Mouse (Mus musculus): Measurements from ENCODE around the gene Nyap1.
"Not testable (repeated sequence)": the region's sequence is repeated elsewhere in the genome, so short reads cannot be mapped to it uniquely, and the experiment has no call there.

The Nyap1 gene

DNA sequence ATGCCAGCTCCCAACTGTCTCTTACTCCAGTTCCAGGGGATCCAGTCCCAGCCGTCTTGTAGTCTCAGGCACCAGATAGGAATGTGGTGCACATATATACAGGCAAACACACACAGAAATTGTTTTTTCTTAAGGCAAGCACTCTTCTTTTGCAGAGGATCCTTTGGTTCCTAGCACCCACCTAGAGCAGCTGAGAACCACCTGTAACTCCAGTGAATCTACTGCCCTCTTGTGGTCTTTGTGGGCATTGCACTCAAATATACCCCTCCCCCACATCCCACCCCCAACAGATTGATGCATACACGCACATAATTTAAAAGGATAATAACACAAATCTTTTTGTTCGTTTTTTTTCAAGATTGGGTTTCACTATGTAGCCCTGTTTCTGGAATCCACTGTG lies 24.9 kb upstream of the Nyap1 start:
- DNase-seq = no peak

- DNase-seq = no peak
Measured at GRCm38 (mm10) chr5:137764609-137765340, 23.4 kb upstream of the Nyap1 start.

- DNase-seq = peak; percentile 89 to 92
Measured at GRCm38 (mm10) chr5:137759971-137760412, 18.6 kb upstream of the Nyap1 start.

DNA sequence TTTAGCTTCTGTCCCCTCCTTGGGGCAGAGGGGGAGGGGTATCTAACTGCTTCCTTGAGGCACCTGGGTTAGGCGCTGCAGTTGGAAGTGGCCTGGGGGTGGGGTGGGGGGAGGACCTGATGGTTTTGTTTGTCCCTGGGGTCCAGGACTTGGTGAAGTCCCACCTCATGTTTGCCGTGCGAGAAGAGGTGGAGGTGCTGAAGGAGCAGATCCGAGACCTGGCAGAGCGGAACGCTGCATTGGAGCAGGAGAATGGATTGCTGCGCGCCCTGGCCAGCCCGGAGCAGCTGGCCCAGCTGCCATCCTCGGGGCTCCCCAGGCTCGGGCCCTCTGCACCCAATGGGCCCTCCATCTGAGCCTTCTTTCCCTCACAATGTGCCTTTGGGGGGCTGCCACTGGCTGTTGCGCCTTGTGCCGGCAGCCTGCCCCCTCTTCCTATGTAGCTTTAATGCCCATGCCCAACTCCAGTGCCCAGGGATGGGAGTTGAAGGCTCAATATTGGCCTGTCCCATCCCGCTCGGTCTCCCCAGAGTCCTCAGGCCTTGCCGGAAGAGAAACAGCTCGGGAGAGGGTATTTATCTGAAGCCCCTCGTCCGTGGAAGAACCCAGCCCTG lies 17.6 kb upstream of the Nyap1 start:
- no peak for DNase-seq

GRCm38 (mm10) chr5:137757887-137758286 lies 16.5 kb upstream of the Nyap1 start:
- peak in 1 of 2 experiments; percentile 63 for DNase-seq

DNA sequence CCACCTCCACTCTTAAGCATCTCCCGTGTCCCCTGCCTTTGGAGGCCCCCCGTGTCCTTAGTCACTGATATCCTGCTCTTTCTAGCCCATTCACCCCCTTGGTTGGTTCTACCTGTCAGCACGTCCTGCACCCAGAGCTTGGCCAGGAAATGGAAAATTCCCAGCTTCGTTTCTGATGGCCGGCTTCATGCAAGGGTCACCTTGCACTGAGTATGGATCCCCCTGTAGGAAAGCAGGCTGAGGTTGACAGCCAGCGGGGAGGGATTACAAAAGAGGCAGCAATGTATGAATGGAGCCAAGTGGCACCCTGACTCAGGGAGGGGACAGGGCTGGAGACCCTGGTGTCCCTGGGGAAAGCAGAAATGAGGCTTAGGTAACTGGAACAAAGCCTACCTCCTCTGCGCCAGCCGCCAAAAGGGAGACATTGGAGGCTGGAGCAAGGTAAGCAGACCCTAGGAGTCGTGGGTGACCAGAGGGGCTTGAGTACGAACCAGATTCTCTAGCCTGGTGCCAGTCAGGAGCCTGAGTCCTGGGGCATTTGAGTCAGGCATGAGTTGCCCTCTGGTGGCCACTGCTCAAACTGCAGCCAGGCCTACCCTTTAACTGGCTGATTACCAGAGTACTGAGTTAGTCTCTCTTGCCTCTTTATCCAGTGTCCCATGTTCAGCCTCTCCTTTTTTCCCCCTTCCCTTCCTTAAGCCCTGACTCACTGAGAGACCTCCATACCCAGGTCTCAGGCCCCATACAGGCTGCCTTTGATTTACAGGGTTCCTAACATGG lies 15.7 kb upstream of the Nyap1 start:
- DNase-seq = peak; percentile 85 to 90

DNA sequence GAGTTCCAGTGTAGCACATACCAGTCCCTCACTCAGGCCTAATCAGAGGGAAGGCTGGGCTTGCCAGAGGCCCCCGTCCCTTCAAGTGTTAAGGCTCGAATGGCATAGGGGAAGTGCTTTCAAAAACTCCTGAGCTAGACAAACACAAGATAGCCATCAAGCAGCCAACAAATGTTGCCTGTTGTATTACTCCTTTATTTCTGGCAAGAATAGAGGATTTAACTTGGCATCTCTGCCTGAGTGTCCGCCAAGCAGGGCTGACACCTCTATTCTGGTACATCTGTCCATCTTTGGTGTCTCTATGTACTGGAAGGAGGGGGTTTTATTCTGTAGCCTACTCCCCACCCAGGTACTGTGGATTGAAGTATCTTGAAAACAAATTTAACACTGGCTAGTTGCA lies 14.7 kb upstream of the Nyap1 start:
- peak in 1 of 2 experiments; percentile 40 for DNase-seq

- DNase-seq = no peak
Measured at GRCm38 (mm10) chr5:137755425-137755824, 14.0 kb upstream of the Nyap1 start.

DNA sequence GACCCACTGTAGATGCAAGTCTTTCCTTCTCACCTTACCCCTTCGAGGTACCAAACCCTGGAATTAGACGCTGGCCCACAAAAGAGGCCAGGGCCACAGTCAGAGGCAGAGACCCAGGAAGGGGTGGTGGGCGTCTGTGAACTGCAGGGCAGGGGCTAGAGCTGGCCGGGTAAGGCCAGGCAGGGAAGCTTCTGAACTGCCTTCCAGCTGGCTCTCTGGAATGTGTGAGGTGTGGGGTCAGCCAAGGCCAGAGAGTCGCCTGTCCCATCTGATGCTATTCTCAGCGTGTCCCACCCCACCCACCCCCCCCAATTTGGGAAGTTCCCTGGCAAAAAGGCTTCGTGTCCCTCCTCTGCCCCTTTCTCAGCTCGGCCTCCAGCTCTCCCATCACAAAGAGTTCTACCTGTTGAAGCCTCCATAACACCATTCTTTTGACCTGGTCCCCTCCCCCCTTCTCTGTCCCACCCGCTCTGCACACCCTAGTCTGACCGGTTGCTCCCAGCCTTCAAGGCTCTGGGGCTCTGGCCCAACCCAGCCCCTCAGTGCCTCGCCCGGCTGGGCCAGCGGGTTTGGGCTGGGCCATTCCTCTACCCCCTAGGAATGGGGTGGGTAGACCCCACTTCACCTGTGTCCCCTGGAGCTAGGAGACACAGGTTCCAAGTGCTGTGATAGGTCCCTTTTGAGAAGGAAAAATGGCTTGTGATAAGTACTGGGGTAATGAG lies 11.9 kb upstream of the Nyap1 start:
- peak in 1 of 2 experiments; percentile 48 for DNase-seq

GRCm38 (mm10) chr5:137751988-137752387 lies 10.6 kb upstream of the Nyap1 start:
- no peak for DNase-seq

DNA sequence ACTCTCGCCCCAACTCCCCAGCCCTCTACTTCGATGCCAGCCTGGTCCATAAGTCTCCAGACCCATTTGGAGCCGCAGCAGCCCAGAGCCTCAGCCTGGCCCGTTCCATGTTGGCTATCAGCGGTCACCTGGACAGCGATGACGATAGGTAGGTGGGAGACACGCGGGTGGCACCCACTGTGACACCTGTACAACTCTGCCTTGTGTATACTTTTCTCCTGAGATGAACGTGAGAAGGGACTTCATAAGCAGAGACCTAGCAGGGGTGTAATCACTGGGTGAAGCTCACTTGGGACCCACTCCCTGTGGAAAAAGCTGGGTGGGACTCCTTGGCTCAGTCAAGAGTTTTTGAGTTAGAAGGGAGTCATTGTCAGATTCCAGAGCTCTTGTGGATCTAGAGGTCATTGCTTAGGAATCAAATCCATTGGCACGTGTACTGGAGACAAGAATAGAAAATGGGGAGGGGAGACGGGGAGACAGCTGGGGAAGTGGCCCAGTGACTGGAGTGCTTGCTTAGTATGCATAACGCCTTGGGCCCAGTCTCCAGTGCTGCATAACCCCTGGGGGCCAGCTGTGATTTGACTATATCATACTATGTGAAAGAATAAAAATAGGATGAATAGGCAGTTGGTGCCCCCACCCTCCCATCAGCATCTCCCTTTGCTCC lies 9.9 kb upstream of the Nyap1 start:
- DNase-seq = no peak

GRCm38 (mm10) chr5:137750212-137750611 lies 8.8 kb upstream of the Nyap1 start:
- not testable (repeated sequence) for DNase-seq

DNA sequence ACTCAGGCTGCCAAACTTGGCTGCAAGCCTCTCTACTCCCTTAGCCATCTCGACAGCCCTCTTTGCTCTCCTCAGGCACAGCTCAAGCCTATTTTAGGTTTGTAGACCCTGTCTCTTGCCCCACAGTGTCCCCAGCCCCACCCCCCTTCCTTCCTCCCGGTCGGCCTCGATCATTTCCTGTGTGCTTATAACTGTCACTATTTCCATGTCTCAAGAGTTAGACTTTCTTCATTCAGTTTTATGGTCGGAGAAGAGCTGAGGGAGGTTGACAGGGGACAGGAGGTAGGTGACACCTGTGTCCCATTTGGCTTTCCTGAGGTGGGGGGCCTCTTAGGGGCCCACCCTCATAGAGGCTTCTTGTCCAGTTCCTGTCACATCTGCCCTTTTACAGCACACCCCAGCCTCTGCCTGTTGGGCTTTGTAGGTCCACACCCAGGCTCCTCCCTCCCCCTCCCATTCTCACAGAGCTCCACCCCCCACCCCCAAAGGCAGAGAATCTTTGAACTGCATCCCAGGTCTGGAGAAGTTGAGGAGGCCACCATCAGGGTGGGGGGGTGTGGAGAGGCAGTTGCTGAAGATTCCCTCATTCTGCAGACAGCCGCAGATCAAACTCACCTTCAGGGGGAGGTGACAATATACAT lies 7.9 kb upstream of the Nyap1 start:
- peak in 1 of 2 experiments; percentile 38 for DNase-seq

DNA sequence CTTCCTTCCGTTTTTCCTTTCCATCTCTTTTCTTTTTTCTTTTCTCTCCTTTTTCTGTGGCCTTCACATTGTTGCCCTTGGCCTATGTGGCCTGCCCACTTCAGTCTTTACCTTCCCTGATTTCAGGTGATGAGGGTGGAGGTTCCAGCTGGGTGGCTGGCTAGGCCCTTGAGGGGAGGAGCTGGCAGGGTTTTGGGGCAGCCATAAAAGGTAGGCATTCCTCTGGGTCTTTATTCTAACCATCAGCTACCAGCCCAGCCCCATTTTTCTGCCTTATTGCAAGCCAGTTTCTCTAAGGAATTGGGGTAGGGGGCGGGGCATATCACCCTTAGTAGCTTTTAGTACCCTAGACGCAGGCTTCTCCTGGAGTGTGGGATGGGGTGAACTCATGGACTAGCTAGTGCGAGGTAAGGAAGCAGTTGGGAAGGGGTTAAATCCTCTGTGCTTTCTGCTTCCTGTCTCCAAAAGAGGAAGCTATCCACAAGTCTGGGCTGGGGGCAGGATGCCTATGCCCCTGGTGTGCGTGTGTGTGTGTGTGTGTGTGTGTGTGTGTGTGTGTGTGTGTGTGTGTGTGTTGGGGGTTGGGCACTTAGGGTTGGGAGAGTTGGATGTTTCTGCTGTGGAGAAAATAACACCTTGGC lies 6.8 kb upstream of the Nyap1 start:
- DNase-seq = peak; percentile 55 to 65

DNA sequence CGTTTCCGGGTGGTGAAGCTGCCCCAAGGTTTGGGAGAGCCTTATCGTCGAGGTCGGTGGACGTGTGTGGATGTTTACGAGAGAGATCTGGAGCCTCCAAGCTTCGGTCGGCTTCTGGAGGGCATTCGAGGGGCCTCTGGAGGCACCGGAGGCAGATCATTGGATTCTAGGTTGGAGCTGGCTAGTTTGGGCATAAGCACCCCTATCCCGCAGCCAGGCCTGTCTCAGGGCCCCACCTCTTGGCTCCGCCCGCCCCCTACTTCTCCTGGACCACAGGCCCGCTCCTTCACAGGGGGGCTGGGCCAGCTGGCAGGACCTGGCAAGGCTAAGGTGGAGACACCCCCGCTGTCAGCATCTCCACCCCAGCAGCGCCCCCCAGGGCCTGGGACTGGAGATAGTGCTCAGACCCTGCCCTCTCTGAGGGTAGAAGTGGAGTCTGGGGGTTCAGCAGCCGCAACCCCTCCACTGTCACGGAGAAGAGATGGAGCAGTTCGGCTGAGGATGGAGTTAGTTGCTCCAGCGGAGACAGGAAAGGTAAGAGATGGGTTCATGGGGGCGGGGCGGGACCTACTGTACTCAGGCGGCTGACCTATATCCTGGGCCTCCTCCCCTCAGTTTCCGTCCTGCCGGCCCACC lies 6.0 kb upstream of the Nyap1 start:
- peak; percentile 68 to 76 for DNase-seq

DNA sequence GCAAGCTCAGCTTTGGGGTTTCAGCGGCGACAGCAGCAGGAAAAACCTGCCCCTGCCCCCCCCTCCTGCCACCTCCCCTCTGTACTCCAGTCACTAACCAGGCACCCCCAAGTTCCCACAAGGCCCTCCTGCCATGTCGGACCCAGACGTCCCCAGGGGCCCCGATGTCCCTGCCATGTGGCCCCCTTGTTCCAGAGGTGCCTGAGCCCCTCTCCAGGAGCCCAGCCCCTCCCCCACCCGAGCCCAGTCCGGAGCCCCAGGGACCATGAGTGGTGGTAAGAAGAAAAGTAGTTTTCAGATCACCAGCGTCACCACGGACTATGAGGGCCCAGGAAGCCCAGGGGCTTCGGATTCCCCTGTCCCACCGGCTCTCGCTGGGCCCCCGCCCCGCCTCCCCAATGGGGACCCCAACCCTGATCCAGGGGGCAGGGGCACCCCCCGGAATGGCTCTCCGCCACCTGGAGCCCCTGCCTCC lies 5.5 kb upstream of the Nyap1 start:
- peak; percentile 38 to 44 for DNase-seq

GRCm38 (mm10) chr5:137746282-137746850 lies 5.0 kb upstream of the Nyap1 start:
- peak; percentile 80 to 83 for DNase-seq

DNA sequence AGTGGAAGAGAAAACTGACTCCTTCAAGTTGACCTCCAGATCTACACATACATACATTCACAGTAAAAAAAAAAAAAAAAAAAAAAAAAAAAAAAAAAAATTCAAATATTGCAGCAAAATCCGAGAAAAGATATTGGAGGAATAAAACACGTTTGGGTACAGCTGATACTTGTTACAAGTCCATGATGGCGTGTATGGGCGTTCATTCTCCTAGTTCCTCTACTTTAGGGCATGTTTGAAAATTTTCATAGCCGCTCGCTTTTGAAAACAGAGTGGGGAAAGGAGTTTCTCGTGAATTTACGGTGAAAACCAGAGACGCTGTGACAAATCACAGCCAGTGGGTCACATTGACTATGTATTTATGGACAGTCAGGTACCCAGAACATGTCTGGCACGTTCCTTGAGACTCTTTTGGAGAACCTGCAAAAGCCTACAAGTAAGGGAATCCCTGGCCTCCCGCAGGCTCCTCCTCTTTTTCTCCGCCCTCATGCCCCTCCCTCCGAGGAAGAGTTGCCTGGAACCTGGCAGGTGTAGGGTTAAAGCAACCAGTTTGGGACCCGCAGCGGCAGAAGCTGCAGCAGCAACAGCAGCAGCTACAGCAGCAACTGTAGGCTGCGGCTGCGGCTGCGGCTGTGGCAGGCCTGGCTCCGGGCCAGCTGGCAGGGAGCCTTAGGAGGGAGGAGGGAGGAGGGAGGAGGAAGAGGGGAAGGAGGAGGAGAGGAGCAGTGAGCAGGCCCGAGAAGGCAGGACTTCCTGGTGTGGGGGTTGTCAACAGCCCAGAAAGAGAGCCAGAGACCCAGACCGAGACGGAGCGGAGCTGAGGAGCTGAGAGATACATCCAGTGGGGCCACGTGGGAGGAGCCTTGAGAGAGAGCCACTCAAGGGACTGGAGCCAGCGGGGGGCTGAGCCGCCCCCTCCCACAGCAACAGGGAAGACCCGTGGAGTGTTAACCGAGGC lies 4.1 kb upstream of the Nyap1 start, which contains the start of gene Tsc22d4:
TSS of gene Tsc22d4 (plus strand) at position 517 of the 958 bp plus-strand sequence.
- peak; percentile 95 for DNase-seq

- DNase-seq = no peak
Measured at GRCm38 (mm10) chr5:137744197-137744596, 2.8 kb upstream of the Nyap1 start.
